Mouse (Mus musculus) midbrain, embryonic 12.5 days (tissue): ENCODE data around the gene Crtc1. TPM values are rescaled to one million over a fixed set of nuclear protein-coding genes. Genes with fewer than 3 reads are reported as not detected.

ENCODE experiments used
- ATAC-seq: fragments of 200-750 bp; cut with Nextera tagmentation; 2 replicates; pipeline ENCODE4 v1.8.0; 2017; ENCODE audit warnings: low read depth, moderate TSS enrichment, moderate library complexity; ENCODE audit not compliant: low FRiP score
- H3K27ac ChIP-seq: fragments of 300-500 bp; sonication (generic); replicated peaks from 2 replicates; pipeline ENCODE4 v1.5.1; 2016; ENCODE audit warnings: mild to moderate bottlenecking
- H3K27me3 ChIP-seq: fragments of 300-500 bp; sonication (generic); 2 replicates; pipeline ENCODE4 v1.6.1; 2016; ENCODE audit warnings: mild to moderate bottlenecking
- H3K36me3 ChIP-seq: fragments of 300-500 bp; sonication (generic); 2 replicates; pipeline ENCODE4 v1.6.1; 2016
- H3K4me1 ChIP-seq: fragments of 300-500 bp; sonication (generic); 2 replicates; pipeline ENCODE4 v1.6.1; 2016
- H3K4me2 ChIP-seq: fragments of 300-500 bp; sonication (generic); replicated peaks from 2 replicates; pipeline ENCODE4 v1.6.1; 2016; ENCODE audit warnings: mild to moderate bottlenecking, moderate library complexity
- H3K4me3 ChIP-seq: fragments of 300-500 bp; sonication (generic); 2 replicates; pipeline ENCODE4 v1.5.1; 2016; ENCODE audit warnings: mild to moderate bottlenecking
- H3K9ac ChIP-seq: fragments of 300-500 bp; sonication (generic); replicated peaks from 2 replicates; pipeline ENCODE4 v1.6.1; 2016; ENCODE audit warnings: mild to moderate bottlenecking, moderate library complexity
- H3K9me3 ChIP-seq: fragments of 300-500 bp; sonication (generic); 2 replicates; pipeline ENCODE4 v1.6.1; 2016; ENCODE audit warnings: mild to moderate bottlenecking
- whole genome bisulfite sequencing: fragments of 180-500 bp; shearing (Covaris S2); methylation state at CpG from one replicate; pipeline ENCODE4 v1.1.7; 2016; 5-methylcytosine and 5-hydroxymethylcytosine counted together
- polyA plus RNA-seq: library from polyadenylated mRNA; unstranded; fragments of >200 nt; fragmentation: Nextera tagmentation; extraction: Ambion mirVana; gene quantifications from 2 replicates; pipeline ENCODE4 v1.2.1, GENCODE M21; 2016

The Crtc1 gene
- polyA plus RNA-seq, 1 experiment from 2014 or later = 23.6 TPM

DNA sequence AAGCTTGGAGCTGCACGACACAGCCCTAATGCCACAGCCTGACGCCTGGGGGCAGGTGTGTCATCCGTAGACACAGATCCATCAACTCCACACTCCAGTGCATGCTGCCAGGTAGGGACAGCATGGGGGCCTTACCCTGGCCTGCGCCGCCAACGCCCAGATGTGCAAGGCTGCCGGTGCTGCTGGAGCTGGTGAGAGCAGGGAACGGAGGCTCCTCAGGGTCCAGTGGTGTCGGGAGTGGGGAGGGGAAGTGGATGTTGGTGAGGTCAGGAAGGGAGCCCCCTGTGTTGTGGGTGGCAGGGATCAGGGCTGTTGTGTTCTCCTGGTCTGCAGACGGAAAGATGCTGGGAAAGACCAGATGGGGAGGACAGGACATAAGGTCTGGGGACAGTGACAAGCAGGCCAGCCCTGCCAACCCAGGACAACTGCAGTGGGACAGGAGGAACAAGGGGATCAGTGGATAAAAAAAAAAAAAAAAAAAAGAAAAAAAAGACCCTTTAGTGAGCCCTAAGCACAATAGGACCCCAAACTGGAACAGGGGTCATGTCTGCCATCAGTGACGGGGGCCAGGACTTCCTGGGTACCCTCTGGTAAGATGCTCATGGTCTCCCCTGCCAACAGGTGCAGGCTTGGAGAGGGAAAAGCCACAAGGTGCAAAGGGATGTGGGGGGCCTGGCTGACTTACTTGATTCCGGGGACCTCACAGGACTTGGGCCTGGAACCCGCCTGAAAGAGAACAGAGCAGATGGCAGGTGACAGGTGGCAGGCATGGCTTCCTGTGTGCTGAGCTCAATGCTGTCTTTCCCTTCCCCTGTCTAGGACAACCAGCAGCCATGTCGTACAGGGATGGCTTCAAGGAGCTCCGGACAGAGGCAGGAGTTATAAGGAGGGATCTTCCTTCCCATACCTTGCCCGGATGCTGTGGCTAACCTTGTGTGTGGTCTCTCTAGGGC is 41.5 kb downstream of the Crtc1 start:
- Histone ChIP-seq H3K9ac (no peak overlapping the region), H3K9me3 (no peaks in the 10 kb centered on the region), H3K27me3 (no peaks in the 10 kb centered on the region), H3K36me3 (peaks cover 9% of the 10 kb centered on the region; the same call in 1 of the 2 replicates), H3K27ac (no peak overlapping the region), H3K4me3 (no peak overlapping the region), H3K4me1 (no peaks in the 10 kb centered on the region), H3K4me2 (no peak overlapping the region)
- WGBS = 92% methylated on average over 16 of the region's 16 CpGs
- no peak for ATAC-seq

GRCm38 (mm10) chr8:70396184-70396583 is 43.2 kb downstream of the Crtc1 start:
- H3K4me3 ChIP-seq = no peak overlapping the region
- H3K27me3 ChIP-seq = no peaks in the 10 kb centered on the region
- no peak overlapping the region for H3K4me2 ChIP-seq
- no peak overlapping the region for H3K9ac ChIP-seq
- H3K27ac ChIP-seq = no peak overlapping the region
- peaks cover 19% of the 10 kb centered on the region for H3K36me3 ChIP-seq
- H3K4me1 ChIP-seq = no peaks in the 10 kb centered on the region
- 85% methylated on average over 5 of the region's 5 CpGs for WGBS
- no peak for ATAC-seq
- H3K9me3 ChIP-seq = no peaks in the 10 kb centered on the region

- Histone ChIP-seq H3K4me1 (no peaks in the 10 kb centered on the region), H3K9me3 (no peaks in the 10 kb centered on the region), H3K4me3 (no peak overlapping the region), H3K27me3 (no peaks in the 10 kb centered on the region), H3K9ac (no peak overlapping the region), H3K27ac (0 out of 2 replicates have a peak overlapping the region, but pooled peaks have one; percentile 8), H3K36me3 (peaks cover 23% of the 10 kb centered on the region), H3K4me2 (no peak overlapping the region)
- no peak for ATAC-seq
- 84% methylated on average over 5 of the region's 5 CpGs for WGBS
Measured at GRCm38 (mm10) chr8:70395649-70396048, 43.7 kb downstream of the Crtc1 start.

DNA sequence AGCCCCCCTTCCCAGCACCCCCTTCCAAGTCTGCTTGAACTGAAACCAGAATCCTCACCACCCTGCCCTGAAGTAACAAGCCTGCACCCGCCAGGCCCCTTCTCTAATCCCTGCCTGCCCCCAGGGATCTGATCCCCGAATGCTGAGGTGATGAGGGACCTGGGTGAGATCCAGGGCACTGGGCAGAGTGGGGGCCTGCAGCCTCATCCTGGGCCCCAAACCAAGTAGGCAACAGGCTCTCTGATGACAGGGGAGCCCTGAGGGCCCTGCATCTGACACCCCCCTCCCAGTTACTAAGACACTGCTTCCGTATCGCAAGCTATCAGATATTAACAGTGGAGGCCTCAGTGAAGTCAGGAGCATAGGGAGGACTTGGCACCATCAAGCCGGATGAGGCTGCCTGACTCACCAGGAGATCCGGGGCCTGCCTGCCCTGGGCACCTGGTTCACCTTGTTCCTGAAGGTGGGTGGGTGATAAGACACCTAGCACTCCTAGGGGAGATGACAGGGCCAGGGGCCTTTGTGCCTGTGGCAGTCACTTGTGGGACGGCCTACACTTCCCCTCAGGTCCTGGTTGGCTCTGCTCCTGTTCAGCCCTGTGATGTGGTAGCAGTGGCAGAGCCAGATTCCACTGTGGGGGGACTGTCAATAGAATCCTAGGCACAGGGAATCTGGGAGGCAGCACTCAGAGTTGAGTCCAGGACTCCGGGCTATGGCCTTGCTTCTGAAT is 44.9 kb downstream of the Crtc1 start:
- Histone ChIP-seq H3K4me1 (no peaks in the 10 kb centered on the region), H3K4me2 (no peak overlapping the region), H3K9me3 (no peaks in the 10 kb centered on the region), H3K27me3 (no peaks in the 10 kb centered on the region), H3K27ac (no peak overlapping the region), H3K36me3 (peaks cover 20% of the 10 kb centered on the region; the same call in 1 of the 2 replicates), H3K4me3 (no peak overlapping the region), H3K9ac (no peak overlapping the region)
- WGBS = 82% methylated on average over 8 of the region's 8 CpGs
- ATAC-seq = no peak

DNA sequence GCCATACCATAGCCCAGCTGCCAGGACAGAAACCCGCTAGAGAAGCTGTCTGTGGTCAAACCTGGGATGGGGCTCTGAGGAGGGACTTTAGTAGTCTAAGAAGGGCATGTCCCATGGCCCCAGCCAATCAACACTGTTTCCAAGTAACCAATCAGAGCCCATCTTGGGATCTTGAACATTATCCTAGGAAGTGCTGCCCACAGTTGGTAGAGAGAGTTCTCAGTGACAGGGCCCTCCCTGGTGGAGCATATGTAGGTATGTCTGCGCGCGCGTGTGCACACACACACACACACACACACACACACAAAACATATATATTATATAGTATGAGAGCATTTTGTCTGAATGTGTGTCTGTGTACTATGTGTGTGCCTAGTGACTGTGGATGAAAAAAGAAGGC is 46.3 kb downstream of the Crtc1 start:
- 83% methylated on average over 5 of the region's 5 CpGs for WGBS
- no peak overlapping the region for H3K4me2 ChIP-seq

GRCm38 (mm10) chr8:70389678-70390077 is 49.7 kb downstream of the Crtc1 start:
- H3K27me3 ChIP-seq = no peaks in the 10 kb centered on the region
- no peak overlapping the region for H3K9ac ChIP-seq
- no peak for ATAC-seq
- 87% methylated on average over 2 of the region's 2 CpGs for WGBS
- no peak overlapping the region for H3K4me3 ChIP-seq
- no peaks in the 10 kb centered on the region for H3K9me3 ChIP-seq
- peaks cover 57% of the 10 kb centered on the region for H3K36me3 ChIP-seq
- no peak overlapping the region for H3K27ac ChIP-seq
- H3K4me2 ChIP-seq = no peak overlapping the region
- H3K4me1 ChIP-seq = no peaks in the 10 kb centered on the region

More for the DNA sequence above, 46.3 kb downstream of the Crtc1 start:
- no peaks in the 10 kb centered on the region for H3K9me3 ChIP-seq
- no peak overlapping the region for H3K27ac ChIP-seq
- H3K36me3 ChIP-seq = peaks cover 24% of the 10 kb centered on the region; the same call in 1 of the 2 replicates
- no peaks in the 10 kb centered on the region for H3K4me1 ChIP-seq
- no peaks in the 10 kb centered on the region for H3K27me3 ChIP-seq
- no peak overlapping the region for H3K9ac ChIP-seq
- no peak for ATAC-seq
- no peak overlapping the region for H3K4me3 ChIP-seq

DNA sequence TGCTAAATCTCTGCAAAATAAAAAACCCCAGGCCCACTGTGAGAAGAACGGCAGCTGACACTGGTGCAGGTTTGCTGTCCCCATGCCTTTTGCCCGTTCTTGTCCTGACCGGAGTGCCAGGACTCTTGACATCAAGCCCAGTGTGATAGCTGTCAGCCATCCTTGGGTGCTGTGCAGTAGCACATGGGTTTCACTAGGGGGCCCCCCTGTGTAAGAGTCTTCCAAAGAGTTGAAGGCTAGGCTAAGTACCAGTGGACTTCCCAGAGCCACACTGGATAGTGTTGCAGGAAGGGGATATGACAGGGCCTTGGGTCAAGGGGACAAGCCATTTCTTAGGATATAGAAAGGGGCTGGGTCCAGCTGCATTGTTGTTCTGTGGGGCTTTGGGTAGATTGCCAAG is 56.1 kb downstream of the Crtc1 start:
- no peak overlapping the region for H3K9ac ChIP-seq
- H3K27me3 ChIP-seq = peaks cover 34% of the 10 kb centered on the region
- no peak overlapping the region for H3K4me3 ChIP-seq
- WGBS = 58% methylated on average over 3 of the region's 3 CpGs
- no peak overlapping the region for H3K4me2 ChIP-seq
- no peak overlapping the region for H3K27ac ChIP-seq
- no peaks in the 10 kb centered on the region for H3K4me1 ChIP-seq
- peaks cover 39% of the 10 kb centered on the region for H3K36me3 ChIP-seq
- peak; percentile 59; the same call in 1 of the 2 replicates for ATAC-seq
- no peaks in the 10 kb centered on the region for H3K9me3 ChIP-seq

GRCm38 (mm10) chr8:70380069-70380468 is 59.3 kb downstream of the Crtc1 start:
- no peak overlapping the region for H3K4me3 ChIP-seq
- peaks cover 8% of the 10 kb centered on the region for H3K36me3 ChIP-seq
- H3K27me3 ChIP-seq = peaks cover 67% of the 10 kb centered on the region
- no peaks in the 10 kb centered on the region for H3K4me1 ChIP-seq
- H3K9ac ChIP-seq = no peak overlapping the region
- no peak overlapping the region for H3K4me2 ChIP-seq
- WGBS = 90% methylated on average over 12 of the region's 12 CpGs
- H3K27ac ChIP-seq = no peak overlapping the region
- H3K9me3 ChIP-seq = no peaks in the 10 kb centered on the region
- ATAC-seq = no peak

GRCm38 (mm10) chr8:70377049-70377448 is 62.3 kb downstream of the Crtc1 start:
- Histone ChIP-seq H3K27ac (no peak overlapping the region), H3K4me3 (no peak overlapping the region), H3K4me1 (peaks cover 17% of the 10 kb centered on the region), H3K9ac (no peak overlapping the region), H3K27me3 (peaks cover 97% of the 10 kb centered on the region), H3K4me2 (no peak overlapping the region), H3K36me3 (no peaks in the 10 kb centered on the region), H3K9me3 (no peaks in the 10 kb centered on the region)
- WGBS = 12% methylated on average over 15 of the region's 15 CpGs
- no peak for ATAC-seq

GRCm38 (mm10) chr8:70376275-70376741 is 63.1 kb downstream of the Crtc1 start:
- Histone ChIP-seq H3K9ac (no peak overlapping the region), H3K4me2 (no peak overlapping the region), H3K27me3 (peaks cover 97% of the 10 kb centered on the region), H3K4me3 (peak overlapping the region; percentile 4; the same call in 1 of the 2 replicates), H3K4me1 (peaks cover 17% of the 10 kb centered on the region), H3K9me3 (no peaks in the 10 kb centered on the region), H3K36me3 (no peaks in the 10 kb centered on the region), H3K27ac (no peak overlapping the region)
- no peak for ATAC-seq
- 8% methylated on average over 37 of the region's 37 CpGs for WGBS

DNA sequence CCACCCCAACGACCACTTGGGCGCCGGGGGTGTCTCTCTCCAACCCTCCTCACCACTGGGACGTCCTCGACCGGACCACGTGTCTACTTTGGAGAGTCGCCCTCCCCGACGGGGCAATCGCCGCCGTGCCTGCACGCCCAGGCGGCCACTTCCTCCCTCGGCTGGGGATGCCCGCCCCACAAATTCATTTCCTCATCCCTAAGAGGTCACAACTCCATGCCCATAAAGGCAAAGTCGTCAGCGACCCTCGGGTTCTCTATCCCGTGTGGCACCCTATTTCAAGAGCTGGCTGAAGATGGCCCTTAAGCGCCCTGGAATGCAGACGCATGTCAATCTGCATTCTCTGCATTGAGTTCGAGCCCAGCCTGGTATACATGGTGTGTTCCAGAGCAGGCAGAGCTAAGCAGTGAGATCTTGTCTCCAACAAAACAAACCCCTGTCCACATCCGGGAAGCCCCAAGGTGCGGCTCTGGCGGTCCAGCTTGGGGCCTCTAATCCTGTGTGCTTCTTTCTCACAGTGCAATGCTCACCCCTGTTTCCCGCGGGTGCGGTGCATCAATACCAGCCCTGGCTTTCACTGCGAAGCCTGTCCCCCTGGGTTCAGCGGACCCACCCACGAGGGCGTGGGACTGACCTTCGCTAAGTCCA is 64.0 kb downstream of the Crtc1 start:
- H3K9ac ChIP-seq = no peak overlapping the region
- no peak for ATAC-seq
- peak overlapping the region; percentile 33 for H3K4me3 ChIP-seq
- H3K27me3 ChIP-seq = peaks cover 98% of the 10 kb centered on the region
- H3K27ac ChIP-seq = no peak overlapping the region
- no peaks in the 10 kb centered on the region for H3K36me3 ChIP-seq
- H3K4me1 ChIP-seq = peaks cover 17% of the 10 kb centered on the region
- 6% methylated on average over 35 of the region's 35 CpGs for WGBS
- H3K9me3 ChIP-seq = no peaks in the 10 kb centered on the region
- H3K4me2 ChIP-seq = no peak overlapping the region
